Mouse (Mus musculus): Measurements from ENCODE around the gene Meis1. TPM values are rescaled to one million over a fixed set of nuclear protein-coding genes. Genes with fewer than 3 reads are reported as not detected.
A peak's percentile ranks its signal among the peaks of the same experiment; 100 is the strongest.

Meis1 gene
- polyA plus RNA-seq, 1 experiment from 2014 or later, result 24.5 TPM

DNA sequence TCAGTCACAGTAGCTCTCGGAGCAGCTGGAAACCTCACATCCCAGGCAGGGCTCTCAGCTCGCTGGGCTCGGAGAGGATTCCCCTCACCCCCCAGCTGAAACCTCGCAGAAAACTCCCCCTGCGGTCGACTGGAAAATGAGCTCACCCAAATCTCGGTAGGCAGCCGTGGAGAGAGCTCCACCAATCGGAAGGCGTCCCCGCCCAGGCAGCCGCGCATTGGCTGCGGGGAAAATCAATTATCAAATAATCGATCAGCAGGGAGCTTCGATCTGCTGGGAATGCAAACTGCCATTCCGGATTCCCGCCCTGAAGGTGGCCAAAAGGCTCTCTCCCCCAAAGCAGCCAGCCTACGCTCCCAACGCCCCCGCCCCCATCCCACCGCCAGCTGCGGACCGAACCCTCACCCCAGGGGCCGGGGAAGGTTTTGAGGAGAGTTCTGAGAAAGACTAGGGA lies 1.6 kb upstream of the Meis1 start:
- peak; percentile 84 for ATAC-seq (ENCODE audit: low FRiP score, low read depth)
- Histone ChIP-seq H3K4me2 (replicated peaks) (peak overlapping the region; percentile 83), H3K36me3 (no peaks in the 10 kb centered on the region), H3K9me3 (no peaks in the 10 kb centered on the region), H3K4me1 (0 out of 2 replicates have a peak, but pooled peaks cover 6% of the 10 kb centered on the region), H3K9ac (peak overlapping the region; percentile 83), H3K4me3 (peak overlapping the region; percentile 58), H3K27me3 (peaks cover 68% of the 10 kb centered on the region), H3K27ac (peak overlapping the region; percentile 87; the same call in 1 of the 2 replicates)
- under 1% methylated on average over 25 of the region's 25 CpGs for WGBS

DNA sequence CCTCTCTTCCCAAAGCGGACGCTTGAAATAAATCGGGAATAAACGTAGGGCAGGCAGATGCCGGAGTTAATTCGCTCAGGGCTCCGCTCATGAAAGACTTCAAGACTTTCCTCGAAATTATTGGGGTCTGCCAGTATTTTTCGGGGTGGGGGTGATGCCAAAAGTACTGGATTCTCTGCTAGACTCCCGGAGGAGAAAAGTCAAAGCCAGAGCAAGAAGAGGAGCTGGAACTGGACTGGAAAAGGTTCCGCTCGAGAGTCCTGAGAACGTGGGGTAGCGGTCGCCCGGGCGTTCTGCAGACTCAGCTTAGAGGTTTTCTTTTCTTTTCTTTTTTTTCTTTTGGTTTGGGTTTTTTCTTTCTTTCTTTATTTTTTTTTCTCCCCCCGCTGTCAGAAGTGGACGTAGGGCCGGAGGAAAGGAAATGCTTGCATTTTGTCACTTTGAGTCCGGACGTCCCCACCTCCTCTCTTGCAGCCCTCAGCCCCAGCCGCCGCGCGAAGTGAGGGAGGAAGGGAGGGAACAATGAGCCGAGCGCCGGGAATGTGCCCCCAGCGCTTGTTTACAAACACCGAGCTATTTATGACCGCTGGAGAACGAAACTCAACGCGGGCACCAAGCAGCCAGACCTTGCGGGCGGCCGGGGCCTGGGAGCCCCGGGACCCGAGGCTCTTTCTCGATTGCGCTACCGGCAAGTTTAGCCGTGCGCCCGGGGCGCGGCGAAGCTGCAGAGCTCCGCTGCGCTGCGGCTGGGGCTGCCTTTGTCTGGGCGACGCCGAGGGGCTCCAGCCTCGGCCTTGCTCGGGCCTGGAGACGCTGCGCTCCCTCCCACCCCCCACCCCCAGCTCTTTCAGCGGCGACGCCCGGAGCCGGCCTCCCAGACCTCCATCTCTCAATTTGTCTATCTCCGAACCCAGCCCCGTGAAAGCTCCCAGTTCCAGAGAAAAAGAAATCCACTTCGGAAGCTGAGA lies 703 bp upstream of the Meis1 start:
- Histone ChIP-seq H3K27me3 (peaks cover 65% of the 10 kb centered on the region), H3K9me3 (no peaks in the 10 kb centered on the region), H3K36me3 (no peaks in the 10 kb centered on the region), H3K4me3 (peak overlapping the region; percentile 58), H3K9ac (peak overlapping the region; percentile 83), H3K4me2 (replicated peaks) (peak overlapping the region; percentile 83), H3K27ac (peak overlapping the region; percentile 87), H3K4me1 (peaks cover 10% of the 10 kb centered on the region)
- WGBS, result under 1% methylated on average over 67 of the region's 67 CpGs
- peak; percentile 28; the same call in 1 of the 2 replicates for ATAC-seq (ENCODE audit: low FRiP score, low read depth)

GRCm38 (mm10) chr11:19017719-19018413 lies 919 bp downstream of the Meis1 start:
- Histone ChIP-seq H3K36me3 (no peaks in the 10 kb centered on the region), H3K9me3 (no peaks in the 10 kb centered on the region), H3K27ac (peak overlapping the region; percentile 87; the same call in 1 of the 2 replicates), H3K4me3 (peak overlapping the region; percentile 58), H3K4me2 (replicated peaks) (peak overlapping the region; percentile 83), H3K4me1 (peaks cover 17% of the 10 kb centered on the region), H3K27me3 (peaks cover 72% of the 10 kb centered on the region), H3K9ac (peak overlapping the region; percentile 83)
- 4% methylated on average over 14 of the region's 14 CpGs for WGBS
- no peak for ATAC-seq (ENCODE audit: low FRiP score, low read depth)

- Histone ChIP-seq H3K27me3 (peaks cover 72% of the 10 kb centered on the region), H3K27ac (no peak overlapping the region), H3K9me3 (no peaks in the 10 kb centered on the region), H3K4me1 (peaks cover 17% of the 10 kb centered on the region), H3K4me3 (peak overlapping the region; percentile 58), H3K36me3 (no peaks in the 10 kb centered on the region), H3K9ac (no peak overlapping the region), H3K4me2 (replicated peaks) (peak overlapping the region; percentile 70)
- 2% methylated on average over 1 of the region's 1 CpGs for WGBS
- no peak for ATAC-seq (ENCODE audit: low FRiP score, low read depth)
These were observed 1.5 kb downstream of the Meis1 start for GRCm38 (mm10) chr11:19017262-19017661.

- H3K27me3 ChIP-seq, result peaks cover 72% of the 10 kb centered on the region
- no peaks in the 10 kb centered on the region for H3K36me3 ChIP-seq
- ATAC-seq (ENCODE audit: low FRiP score, low read depth), result no peak
- H3K4me1 ChIP-seq, result peaks cover 17% of the 10 kb centered on the region
- peak overlapping the region; percentile 46 for H3K9ac ChIP-seq
- H3K4me3 ChIP-seq, result peak overlapping the region; percentile 58
- peak overlapping the region; percentile 70 for H3K4me2 ChIP-seq (replicated peaks)
- no peaks in the 10 kb centered on the region for H3K9me3 ChIP-seq
- WGBS, result 6% methylated on average over 10 of the region's 10 CpGs
- H3K27ac ChIP-seq, result no peak overlapping the region
These were observed 2.1 kb downstream of the Meis1 start for GRCm38 (mm10) chr11:19016481-19017220.

GRCm38 (mm10) chr11:19015731-19016461 lies 2.9 kb downstream of the Meis1 start:
- Histone ChIP-seq H3K4me3 (peak overlapping the region; percentile 58), H3K4me2 (replicated peaks) (peak overlapping the region; percentile 70), H3K27ac (no peak overlapping the region), H3K9me3 (no peaks in the 10 kb centered on the region), H3K4me1 (peaks cover 15% of the 10 kb centered on the region), H3K9ac (peak overlapping the region; percentile 46), H3K36me3 (no peaks in the 10 kb centered on the region), H3K27me3 (peaks cover 72% of the 10 kb centered on the region)
- no peak for ATAC-seq (ENCODE audit: low FRiP score, low read depth)
- WGBS, result 1% methylated on average over 37 of the region's 37 CpGs

DNA sequence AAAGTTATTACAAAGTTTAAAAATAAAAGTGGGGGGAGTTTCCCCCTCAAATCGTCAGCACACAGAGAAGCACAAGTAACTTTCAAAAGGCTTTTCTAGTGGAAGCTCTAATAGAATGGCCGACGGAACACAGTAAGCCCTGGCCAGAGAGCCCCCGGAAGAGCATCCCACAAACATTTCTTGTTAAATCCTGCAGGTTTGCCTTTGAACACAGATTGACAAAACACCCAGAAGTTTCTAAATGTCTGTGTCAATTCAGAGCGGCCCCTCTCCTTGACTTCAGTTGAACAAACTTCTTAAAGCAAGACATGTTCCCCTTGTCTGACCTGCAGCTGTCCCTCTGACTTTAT lies 3.4 kb downstream of the Meis1 start:
- Histone ChIP-seq H3K4me3 (peak overlapping the region; percentile 58), H3K27ac (no peak overlapping the region), H3K4me1 (peaks cover 11% of the 10 kb centered on the region), H3K27me3 (peaks cover 72% of the 10 kb centered on the region), H3K9me3 (no peaks in the 10 kb centered on the region), H3K9ac (peak overlapping the region; percentile 46; the same call in 1 of the 2 replicates), H3K4me2 (replicated peaks) (peak overlapping the region; percentile 70), H3K36me3 (no peaks in the 10 kb centered on the region)
- no peak for ATAC-seq (ENCODE audit: low FRiP score, low read depth)
- whole genome bisulfite sequencing, result 3% methylated on average over 5 of the region's 5 CpGs

GRCm38 (mm10) chr11:19014441-19015161 lies 4.2 kb downstream of the Meis1 start:
- peak overlapping the region; percentile 70 for H3K4me2 ChIP-seq (replicated peaks)
- H3K9me3 ChIP-seq, result no peaks in the 10 kb centered on the region
- 1% methylated on average over 35 of the region's 35 CpGs for WGBS
- H3K27ac ChIP-seq, result no peak overlapping the region
- H3K4me3 ChIP-seq, result peak overlapping the region; percentile 58
- ATAC-seq (ENCODE audit: low FRiP score, low read depth), result no peak
- peaks cover 80% of the 10 kb centered on the region for H3K27me3 ChIP-seq
- peak overlapping the region; percentile 64 for H3K9ac ChIP-seq
- peaks cover 11% of the 10 kb centered on the region for H3K4me1 ChIP-seq
- H3K36me3 ChIP-seq, result no peaks in the 10 kb centered on the region

- ATAC-seq (ENCODE audit: low FRiP score, low read depth), result no peak
- Histone ChIP-seq H3K9ac (peak overlapping the region; percentile 64), H3K27ac (no peak overlapping the region), H3K4me3 (peak overlapping the region; percentile 58), H3K4me1 (peaks cover 11% of the 10 kb centered on the region), H3K27me3 (peaks cover 85% of the 10 kb centered on the region), H3K36me3 (no peaks in the 10 kb centered on the region), H3K4me2 (replicated peaks) (peak overlapping the region; percentile 70), H3K9me3 (no peaks in the 10 kb centered on the region)
- 9% methylated on average over 12 of the region's 12 CpGs for WGBS
These were observed 4.7 kb downstream of the Meis1 start for GRCm38 (mm10) chr11:19014113-19014440.

DNA sequence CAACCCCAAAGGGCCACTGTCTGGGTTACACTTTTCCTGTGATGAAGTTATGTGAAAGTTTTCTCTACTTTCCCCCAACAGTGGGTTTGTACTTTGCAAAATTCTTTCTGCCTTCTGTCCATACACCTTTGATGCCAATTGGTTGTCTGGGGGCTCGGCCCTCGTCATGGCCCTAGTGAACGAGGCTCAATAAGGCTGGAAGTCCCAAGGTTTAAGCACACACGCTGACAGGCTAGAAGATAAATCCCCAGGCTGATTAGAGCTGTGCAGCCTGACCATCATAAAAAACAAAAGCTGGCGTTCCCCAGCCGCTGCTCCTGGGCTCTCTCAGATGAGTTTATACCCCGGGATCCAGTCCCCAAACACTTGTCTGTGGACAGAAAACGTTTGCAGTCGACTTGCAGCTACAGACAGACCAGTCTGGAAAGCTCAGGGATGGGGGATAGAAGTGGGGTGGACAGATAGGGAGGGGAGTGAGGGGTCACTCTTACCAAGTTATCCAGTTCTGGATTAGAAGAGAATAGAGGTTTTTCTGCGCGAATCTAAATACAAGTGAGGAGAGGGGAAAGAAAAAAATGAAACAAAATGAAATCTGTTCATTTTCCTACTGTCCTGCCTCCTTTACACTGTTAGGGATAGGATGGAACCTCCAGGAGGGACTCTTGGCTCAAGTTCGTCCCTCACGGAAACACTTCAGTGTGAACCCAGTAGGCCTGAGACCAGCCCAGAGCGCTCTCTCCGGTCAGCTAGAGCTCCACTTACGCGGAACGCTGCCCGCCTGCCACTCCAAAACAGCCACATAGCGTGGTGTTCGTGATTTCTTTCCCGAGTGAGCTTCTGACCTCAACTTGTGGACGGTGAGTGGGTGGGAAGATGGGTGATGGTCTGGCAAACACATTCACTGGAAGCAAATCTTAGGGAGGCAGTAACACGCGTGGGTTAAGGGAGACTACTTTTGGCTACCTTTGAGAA lies 5.4 kb downstream of the Meis1 start:
- Histone ChIP-seq H3K4me2 (replicated peaks) (peak overlapping the region; percentile 70), H3K27me3 (peaks cover 88% of the 10 kb centered on the region), H3K4me3 (peak overlapping the region; percentile 58), H3K9ac (no peak overlapping the region), H3K9me3 (no peaks in the 10 kb centered on the region), H3K36me3 (no peaks in the 10 kb centered on the region), H3K27ac (no peak overlapping the region), H3K4me1 (peaks cover 11% of the 10 kb centered on the region)
- ATAC-seq (ENCODE audit: low FRiP score, low read depth), result no peak
- 10% methylated on average over 25 of the region's 25 CpGs for WGBS
